Mouse (Mus musculus): ENCODE measurements around the gene Ercc8. TPM values are rescaled to one million over a fixed set of nuclear protein-coding genes. Genes with fewer than 3 reads are reported as not detected.

The Ercc8 gene
- polyA plus RNA-seq (2017; shearing (Covaris generic)) = 17.9 TPM

DNA sequence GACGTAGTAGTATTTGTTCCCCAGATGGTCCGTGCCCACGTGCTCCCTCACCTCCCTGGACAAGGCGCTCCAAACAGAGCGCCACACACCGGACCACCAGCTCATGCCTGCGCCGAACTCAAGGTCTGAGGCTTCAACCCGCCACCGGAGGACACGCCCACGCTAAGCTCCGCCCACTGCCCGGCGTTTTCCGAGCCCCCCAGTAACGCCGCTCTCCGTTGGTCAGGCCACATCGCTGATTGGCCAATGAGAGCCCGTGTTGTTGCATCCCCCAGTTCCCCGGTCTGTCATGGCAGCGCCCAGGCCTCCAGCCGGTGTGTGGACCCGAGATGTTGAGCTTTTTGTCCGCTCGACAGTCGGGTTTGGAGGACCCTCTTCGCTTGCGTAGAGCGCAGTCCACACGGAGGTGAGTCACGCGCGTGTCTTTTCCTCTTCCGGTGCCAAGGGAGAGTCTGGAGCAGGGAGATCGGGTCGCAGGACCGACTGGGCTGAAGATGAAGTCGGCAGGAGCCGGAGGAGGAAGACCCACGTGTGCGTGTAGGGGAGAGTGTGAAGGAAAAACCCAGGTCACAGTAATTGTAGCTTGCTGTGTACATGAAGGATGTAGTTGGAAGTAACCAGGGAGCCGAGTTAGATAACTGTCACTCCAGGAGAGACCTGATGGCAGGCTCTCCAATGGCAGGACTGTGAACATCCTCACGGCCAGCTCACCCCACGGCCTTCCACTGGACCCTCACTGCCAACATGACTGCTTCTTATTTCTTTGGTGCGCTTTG is at the start of gene Ercc8, which contains the start of gene Ndufaf2:
Ercc8 (plus strand) TSS at position 267 of the 776 bp plus-strand sequence.
Ndufaf2 (minus strand) TSS at position 159 of the 776 bp plus-strand sequence.

DNA sequence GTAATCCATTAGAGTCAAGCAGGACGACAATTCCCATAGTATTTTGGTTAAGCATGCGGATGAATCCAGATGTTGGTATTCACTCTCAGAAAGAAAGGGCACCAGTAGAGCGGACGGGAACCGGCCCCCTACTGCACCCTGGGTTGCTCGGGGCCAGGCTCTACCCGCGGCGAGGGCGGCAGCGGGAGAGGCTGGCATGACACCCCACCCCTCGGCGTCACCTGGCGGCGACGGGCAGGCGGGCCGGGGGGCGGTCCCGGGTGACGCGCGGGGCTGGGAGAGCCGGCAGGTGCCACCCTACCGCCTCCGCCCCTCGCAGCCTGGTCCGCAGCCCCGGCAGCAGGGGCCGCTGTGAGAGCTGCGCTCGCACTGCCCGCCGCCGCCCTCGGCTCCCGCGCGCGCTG is 55.6 kb downstream of the Ercc8 start, which contains the start of gene Elovl7:
Elovl7 (plus strand) TSS at position 324 of the 404 bp plus-strand sequence.

Other genes starting within 250 kb of the Ercc8 start
- 68.5 TPM for gene Smim15, start 114.3 kb upstream of the Ercc8 start, polyA plus RNA-seq (2017; shearing (Covaris generic))
- gene Ndufaf2, start 108 bp upstream of the Ercc8 start, polyA plus RNA-seq (2017; shearing (Covaris generic)) = 19.0 TPM
- gene Elovl7, start 55.7 kb downstream of the Ercc8 start, polyA plus RNA-seq (2017; shearing (Covaris generic)) = 0.29 TPM
- gene Depdc1b, start 157.6 kb downstream of the Ercc8 start, polyA plus RNA-seq (2017; shearing (Covaris generic)) = 0.77 TPM

All from CD4-positive, CD25-positive, alpha-beta regulatory T cell (primary cell).